Mouse (Mus musculus) retina, postnatal 7 days (tissue): Measurements from ENCODE around the gene Fdx1l.

Experiments used
- DNase-seq: peaks from one replicate; pipeline ENCODE4 v3.0.0-alpha.2; 2012; ENCODE audit warnings: low read depth, low spot score

The Fdx1l gene

GRCm38 (mm10) chr9:21073044-21073840, at the start of gene Fdx1l, which contains the start of gene Gm49373:
Fdx1l (minus strand) TSS chr9:21073614.
Gm49373 (minus strand) TSS chr9:21073096.
- peak; percentile 74 for DNase-seq

DNA sequence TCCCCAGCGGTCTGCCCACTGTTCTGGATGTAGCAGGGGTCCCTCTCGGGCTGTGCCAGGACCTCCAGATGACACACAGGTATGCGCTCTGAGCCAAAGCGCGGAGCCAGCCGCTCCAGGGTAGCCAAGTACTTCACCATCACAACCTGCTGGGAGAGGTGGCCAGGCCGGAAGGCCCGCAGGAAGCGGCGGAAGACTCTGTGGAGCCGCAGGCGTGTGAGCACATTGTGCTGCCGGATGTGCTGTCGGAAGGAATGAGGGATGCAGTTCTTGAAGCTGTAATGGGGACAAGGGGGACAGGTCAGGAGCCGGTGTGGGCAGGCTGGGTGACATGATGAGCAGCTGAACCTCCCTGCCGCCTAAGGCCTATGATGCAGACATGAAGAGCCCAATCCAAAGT, 48.1 kb upstream of the Fdx1l start:
- DNase-seq = no peak

DNA sequence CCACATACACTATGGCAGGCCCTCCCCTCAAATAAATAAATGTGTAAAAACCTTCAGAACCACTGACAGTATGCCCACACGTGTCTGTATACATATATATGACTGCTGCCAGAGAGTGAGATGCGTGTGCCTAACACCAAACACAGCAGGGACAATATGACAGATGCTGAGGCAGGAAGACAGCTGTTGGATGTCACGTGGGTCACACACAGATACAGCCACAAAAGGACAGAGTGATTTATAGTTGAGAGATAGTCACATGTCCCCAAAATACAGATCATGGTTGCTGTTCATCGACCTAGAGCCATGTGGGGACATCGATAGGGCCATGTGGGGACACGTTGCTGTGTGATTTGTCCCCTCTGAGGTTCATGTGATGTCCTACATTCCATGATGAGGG, 43.7 kb upstream of the Fdx1l start:
- no peak for DNase-seq

- no peak for DNase-seq
Observed at GRCm38 (mm10) chr9:21115105-21115504, 41.7 kb upstream of the Fdx1l start.

- no peak for DNase-seq
Observed at GRCm38 (mm10) chr9:21114190-21114589, 40.8 kb upstream of the Fdx1l start.

DNA sequence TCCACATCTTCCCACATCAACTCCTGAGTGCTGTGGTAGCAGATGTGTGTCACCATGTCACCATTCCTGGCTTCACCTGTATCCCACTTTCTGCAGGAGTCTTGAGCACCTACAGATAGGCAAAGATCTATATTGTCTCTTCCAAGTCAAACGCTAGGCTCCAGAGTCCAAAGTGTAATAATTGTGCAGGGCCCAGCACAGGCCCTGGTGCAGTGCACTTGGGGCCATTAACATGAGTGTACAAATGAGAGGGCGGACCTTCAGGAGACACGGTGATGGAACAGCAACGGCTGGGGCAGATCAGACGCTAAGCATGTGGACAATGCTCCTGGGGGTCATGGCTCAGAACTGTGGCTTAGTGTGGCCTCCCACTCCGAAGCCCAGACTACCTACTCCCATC, 40.3 kb upstream of the Fdx1l start:
- no peak for DNase-seq

DNA sequence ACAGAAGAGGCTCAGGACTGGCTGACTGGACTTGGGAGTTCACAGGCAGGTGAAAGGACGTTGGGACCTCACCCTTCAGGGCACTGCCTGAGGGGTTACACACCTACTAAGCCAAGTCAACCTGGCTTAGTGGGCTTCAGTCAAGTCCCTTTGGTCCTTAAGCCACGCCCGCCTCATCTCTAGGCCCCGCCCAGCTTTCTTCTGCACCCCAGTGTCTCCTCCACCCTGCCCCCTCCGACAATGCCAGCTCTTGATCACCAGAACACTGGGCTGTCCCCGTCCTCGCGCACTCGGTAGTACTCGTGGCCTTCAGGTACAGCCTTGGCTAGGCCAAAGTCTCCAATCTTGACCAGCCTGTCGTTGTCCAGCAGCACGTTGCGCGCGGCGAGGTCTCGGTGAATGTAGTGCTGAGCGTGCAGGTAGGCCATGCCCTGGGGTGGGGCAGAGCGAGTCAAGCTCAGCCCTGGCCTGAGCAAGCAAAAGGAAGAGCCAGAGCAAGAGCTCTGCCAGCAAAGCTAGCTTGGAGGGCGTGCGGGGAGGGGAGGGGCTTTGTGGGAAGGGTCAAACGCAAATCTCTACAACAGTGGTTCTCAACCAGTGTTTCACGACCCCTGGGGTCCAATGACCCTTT, 34.3 kb upstream of the Fdx1l start:
- no peak for DNase-seq

DNA sequence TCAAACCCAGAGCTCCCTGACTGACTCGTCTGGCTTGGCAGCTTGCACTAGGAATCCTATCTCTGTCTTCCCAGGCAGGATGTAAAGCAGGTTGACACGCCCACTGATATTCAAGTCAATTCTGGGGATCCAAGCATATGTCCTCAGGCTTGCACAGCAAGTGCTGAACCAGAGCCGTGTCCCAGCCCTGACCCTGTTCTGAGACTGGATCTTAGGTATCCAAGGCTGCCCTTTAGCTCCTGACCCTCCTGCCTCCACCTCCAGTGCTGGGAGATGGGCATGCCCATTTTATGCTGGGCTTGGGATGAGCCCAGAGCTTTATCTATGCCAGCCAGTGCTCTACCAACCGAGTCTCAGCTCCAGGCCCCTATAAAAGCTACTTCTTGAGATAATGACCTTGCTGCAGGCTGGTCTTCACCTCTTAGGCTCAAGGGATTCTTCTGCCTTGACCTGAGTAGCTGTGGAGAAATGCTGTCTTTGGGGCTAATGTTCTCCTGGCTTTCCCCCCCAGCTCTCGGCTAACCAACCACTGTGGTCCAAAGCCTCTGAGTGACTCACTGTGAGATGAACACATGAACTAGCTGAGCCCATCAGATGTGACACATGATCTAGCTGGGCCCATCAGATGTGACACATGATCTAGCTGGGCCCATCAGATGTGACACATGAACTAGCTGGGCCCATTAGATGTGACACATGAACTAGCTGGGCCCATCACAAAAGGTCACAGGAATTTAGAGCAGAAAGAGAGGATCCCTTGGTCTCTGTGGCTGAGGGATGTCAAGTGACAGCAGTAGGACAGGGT, 32.5 kb upstream of the Fdx1l start:
- no peak for DNase-seq

- DNase-seq = no peak
Observed at GRCm38 (mm10) chr9:21104814-21105213, 31.4 kb upstream of the Fdx1l start.

GRCm38 (mm10) chr9:21102076-21102475, 28.7 kb upstream of the Fdx1l start:
- DNase-seq = no peak

- no peak for DNase-seq
Observed at GRCm38 (mm10) chr9:21100447-21101161, 27.2 kb upstream of the Fdx1l start.

DNA sequence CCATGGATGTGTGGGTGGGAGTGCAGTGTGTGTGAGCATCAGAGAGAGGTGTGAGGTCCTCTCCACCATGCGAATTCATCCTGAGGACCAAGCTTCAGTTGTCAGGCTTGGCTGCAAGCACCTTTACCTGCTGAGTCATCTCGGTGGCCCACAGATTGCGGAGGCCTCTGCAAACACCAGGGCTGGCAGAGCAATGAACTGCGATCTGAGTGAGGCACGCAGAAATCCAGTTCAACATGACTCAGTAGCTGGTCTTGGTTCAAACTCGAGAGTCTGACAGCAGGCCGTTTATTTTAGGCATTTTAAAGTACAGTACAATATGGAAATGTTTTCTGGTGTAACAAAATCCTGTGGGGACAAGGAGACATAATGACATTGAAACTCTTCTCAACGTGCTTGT, 24.4 kb upstream of the Fdx1l start:
- DNase-seq = no peak

- DNase-seq = no peak
Observed at GRCm38 (mm10) chr9:21095958-21096357, 22.5 kb upstream of the Fdx1l start.

GRCm38 (mm10) chr9:21093423-21093822, 20.0 kb upstream of the Fdx1l start:
- DNase-seq = no peak

- peak; percentile 94 for DNase-seq
Observed at GRCm38 (mm10) chr9:21091707-21092320, 18.4 kb upstream of the Fdx1l start, which contains the start of the genes Gm38431 and Raver1. Gm38431 (minus strand) TSS chr9:21091997. Raver1 (minus strand) TSS chr9:21092008.

DNA sequence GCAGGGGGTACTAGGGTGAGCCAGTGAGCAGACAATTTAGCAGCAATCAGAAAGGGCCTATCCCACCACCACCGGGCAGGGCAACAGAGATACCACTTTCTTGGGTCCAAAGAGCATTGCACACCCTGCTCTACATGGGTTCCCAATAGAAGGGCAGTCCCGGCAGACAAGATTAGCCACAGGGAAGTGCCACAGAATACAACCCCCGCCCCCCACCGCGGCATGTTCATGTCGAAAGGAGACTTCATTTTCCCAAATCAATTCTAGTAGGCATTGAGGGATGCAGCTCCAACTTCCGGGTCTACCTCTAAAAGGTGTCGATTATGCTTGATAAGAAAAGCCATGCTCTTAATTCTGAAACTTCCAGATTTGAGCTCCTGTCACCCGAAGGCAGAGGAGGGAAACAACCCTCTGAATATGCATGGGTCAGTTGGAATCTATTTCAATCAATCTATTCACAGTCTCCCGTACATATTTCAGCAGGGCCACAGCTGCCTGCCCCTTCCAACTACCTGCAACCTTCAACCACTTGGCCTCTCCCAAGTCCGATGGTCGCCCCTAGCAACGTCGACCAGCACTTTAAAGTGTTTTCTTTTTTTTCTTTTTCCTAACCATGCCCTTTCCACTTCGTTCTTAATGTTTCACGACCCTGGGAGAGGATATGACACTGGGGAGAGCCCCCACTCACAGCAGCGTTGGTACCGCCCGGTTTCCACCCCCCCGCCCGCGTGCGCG, 17.7 kb upstream of the Fdx1l start:
- DNase-seq = no peak

- DNase-seq = no peak
Observed at GRCm38 (mm10) chr9:21090537-21090936, 17.1 kb upstream of the Fdx1l start.

DNA sequence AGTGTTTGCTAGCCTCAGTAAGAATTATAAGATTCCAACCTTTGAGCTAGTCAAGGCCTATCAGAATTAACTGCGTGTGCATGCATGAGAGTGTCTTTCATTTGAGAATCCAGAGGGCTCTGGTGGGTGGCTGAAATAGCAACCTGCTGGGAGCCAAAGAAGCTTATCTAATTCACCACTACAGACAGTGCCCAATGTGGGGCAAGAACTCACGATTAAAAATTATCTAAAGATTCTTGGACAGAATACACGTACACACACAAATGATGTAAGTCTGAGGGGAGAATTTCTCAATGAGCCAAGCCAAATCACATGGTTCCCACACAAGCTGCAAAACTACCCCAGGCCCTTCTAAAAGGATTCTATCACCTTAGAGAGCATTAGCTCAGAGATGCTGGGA, 9.9 kb upstream of the Fdx1l start:
- no peak for DNase-seq

DNA sequence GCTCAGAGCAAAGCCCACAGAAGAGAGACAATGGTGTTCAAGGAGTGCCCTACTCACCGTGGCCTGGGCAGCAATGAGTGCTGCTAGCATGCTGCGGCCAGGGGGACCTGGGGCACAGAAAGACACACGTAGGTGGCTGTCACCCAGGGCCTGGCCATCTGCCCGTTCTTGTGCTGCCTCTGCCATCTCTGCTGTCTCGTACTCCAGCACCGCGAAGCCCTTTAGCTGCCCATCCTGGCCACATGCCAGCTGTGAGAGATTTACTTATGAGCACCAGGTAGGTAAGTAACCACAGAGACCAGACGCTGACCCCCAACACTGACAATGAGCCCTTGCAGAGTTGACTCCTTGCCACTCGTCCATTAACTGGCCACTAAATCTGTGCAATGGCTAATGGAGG, 7.7 kb upstream of the Fdx1l start:
- DNase-seq = no peak

GRCm38 (mm10) chr9:21075625-21076024, 2.2 kb upstream of the Fdx1l start:
- no peak for DNase-seq
